Mouse (Mus musculus) MEL (cell line): Measurements from ENCODE around the gene Pmm2.

ENCODE experiments used
- BHLHE40 ChIP-seq: IDR thresholded peaks from 2 replicates; pipeline ENCODE4 v1.6.1; 2012; ENCODE audit warnings: low read depth, mild to moderate bottlenecking, inconsistent platforms, low read length, improper control_type of control experiment, borderline replicate concordance
- CTCF ChIP-seq, 3 experiments: IDR thresholded peaks in 2 of 3; conservative IDR thresholded peaks in 1 of 3; 2 replicates each; pipeline ENCODE4 v1.5.1; 2011 to 2012; ENCODE audit warnings: low read length in 3 of 3, low read depth in 2 of 3, mild to moderate bottlenecking in 2 of 3, improper control_type of control experiment in 1 of 3, inconsistent platforms in 1 of 3, mixed read lengths in 1 of 3, moderate library complexity in 1 of 3; ENCODE audit not compliant: control insufficient read depth in 1 of 3, insufficient read depth in 1 of 3, poor library complexity in 1 of 3, severe bottlenecking in 1 of 3
- EP300 ChIP-seq, 2 experiments: IDR thresholded peaks; 2 replicates each; pipeline ENCODE4 v1.6.1; 2011; ENCODE audit warnings: improper control_type of control experiment in 2 of 2, low read length in 2 of 2, low read depth in 1 of 2, mild to moderate bottlenecking in 1 of 2
- MYC ChIP-seq: IDR thresholded peaks from 2 replicates; pipeline ENCODE4 v1.6.1; 2011; ENCODE audit warnings: low read depth, mild to moderate bottlenecking, low read length, improper control_type of control experiment, moderate library complexity
- POLR2A ChIP-seq, 2 experiments: IDR thresholded peaks; 2 replicates each; pipeline ENCODE4 v1.6.1; 2011 to 2012; ENCODE audit warnings: low read length in 2 of 2, mild to moderate bottlenecking in 2 of 2, control low read depth in 1 of 2, improper control_type of control experiment in 1 of 2, low read depth in 1 of 2, moderate library complexity in 1 of 2; ENCODE audit not compliant: control insufficient read depth in 1 of 2, insufficient read depth in 1 of 2, poor library complexity in 1 of 2
- TBP ChIP-seq: IDR thresholded peaks from 2 replicates; pipeline ENCODE4 v1.8.0; 2011; ENCODE audit warnings: low read depth, low read length, improper control_type of control experiment

GRCm38 (mm10) chr16:8655108-8655507 lies 17.6 kb downstream of the Pmm2 start:
- no peak for TF ChIP-seq CTCF (IDR thresholded peaks at IDR 0.05 in 2 of 3, conservative IDR thresholded peaks at IDR 0.05 in 1 of 3; ENCODE audit: control insufficient read depth in 1 of 3, insufficient read depth in 1 of 3, low read depth in 2 of 3, low read length in 3 of 3, poor library complexity in 1 of 3, severe bottlenecking in 1 of 3)
- TF ChIP-seq EP300 (IDR thresholded peaks at IDR 0.05; ENCODE audit: low read depth in 1 of 2, low read length in 2 of 2): no peak
- TF ChIP-seq TBP: no peak
- no peak for TF ChIP-seq MYC
- no peak for TF ChIP-seq POLR2A (IDR thresholded peaks at IDR 0.05; ENCODE audit: control insufficient read depth in 1 of 2, insufficient read depth in 1 of 2, low read depth in 1 of 2, low read length in 2 of 2, poor library complexity in 1 of 2)
- TF ChIP-seq BHLHE40: no peak
